Mouse (Mus musculus): ENCODE results near the gene Akr1b3. TPM values are rescaled to one million over a fixed set of nuclear protein-coding genes. Genes with fewer than 3 reads are reported as not detected.
A peak's percentile ranks its signal among the peaks of the same experiment; 100 is the strongest.
"Not testable (repeated sequence)": the region's sequence is repeated elsewhere in the genome, so short reads cannot be mapped to it uniquely, and the experiment has no call there.

Akr1b3 gene
- total RNA-seq (2021): 100 to 1,000 TPM; 140 to 194 TPM
- long read RNA-seq, experiment 1, transcript Akr1b3-201 (10 exons, 1,387 nt): major isoform, 55 of 55 reads
- long read RNA-seq, experiment 1, partial matches to known transcripts: 0 of 55 reads
- long read RNA-seq, experiment 1, other reads (novel, unspliced or antisense): 0 of 55 reads
- long read RNA-seq, experiment 2, transcript Akr1b3-201 (10 exons, 1,387 nt): major isoform, 84 of 87 reads
- long read RNA-seq, experiment 2, partial matches to known transcripts: 1 of 87 reads
- long read RNA-seq, experiment 2, other reads (novel, unspliced or antisense): 2 of 87 reads

DNA sequence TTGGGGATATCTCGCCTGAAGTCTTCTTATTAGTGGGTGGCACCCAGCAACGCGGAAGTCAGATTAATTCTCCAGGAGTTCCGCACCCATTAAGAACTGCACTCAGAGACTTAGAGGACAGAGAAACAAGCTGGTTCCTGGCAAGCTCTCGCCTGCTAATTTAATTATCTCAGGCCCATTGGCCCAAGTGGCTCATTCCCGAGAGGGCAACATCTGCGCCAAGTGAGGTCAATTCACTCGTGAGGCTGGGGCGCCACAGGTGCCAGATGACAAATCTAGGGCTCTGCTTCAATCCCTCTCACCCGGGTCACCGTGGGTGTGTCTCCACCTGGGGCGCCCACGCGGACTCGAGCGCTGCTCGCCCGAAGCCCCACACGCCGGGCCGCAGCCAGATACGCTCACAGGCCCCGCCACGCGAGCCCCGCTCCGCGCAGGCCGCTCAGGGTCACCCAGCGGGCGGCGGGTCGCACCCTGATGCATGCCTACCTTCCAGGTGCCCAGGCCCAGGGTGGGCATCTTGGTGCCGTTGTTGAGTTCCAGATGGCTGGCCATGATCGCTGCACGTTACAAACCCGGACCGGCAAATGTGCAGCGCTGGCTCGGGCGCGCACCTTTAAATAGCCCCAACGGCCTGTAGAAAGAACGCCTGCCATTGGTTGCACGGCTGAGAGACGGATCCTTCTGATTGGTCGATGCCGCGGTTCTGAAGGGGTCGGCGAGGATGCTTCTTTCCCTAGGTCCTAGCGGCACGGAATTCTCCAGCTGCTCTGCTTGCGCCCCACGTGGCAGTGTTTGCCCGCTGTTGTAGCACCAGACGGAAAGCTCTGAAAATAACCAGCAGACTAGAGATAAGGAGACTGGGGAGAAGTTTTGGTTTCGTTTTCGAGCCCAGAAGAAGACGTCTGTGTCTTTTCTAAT, at the start of gene Akr1b3:
Akr1b3 (minus strand) TSS at position 625 of the 918 bp plus-strand sequence.
- peak; percentile 41; the same call in 1 of the 2 replicates for TF ChIP-seq CTCF (IDR thresholded peaks at IDR 0.05)
- Histone ChIP-seq H3K27ac (peak within 1 kb of the TSS; percentile 94), H3K4me3 (peak within 1 kb of the TSS; percentile 89)
- peak; percentile 94 for DNase-seq
- intact Hi-C loops (cut with DNase I): no loop called here

DNA sequence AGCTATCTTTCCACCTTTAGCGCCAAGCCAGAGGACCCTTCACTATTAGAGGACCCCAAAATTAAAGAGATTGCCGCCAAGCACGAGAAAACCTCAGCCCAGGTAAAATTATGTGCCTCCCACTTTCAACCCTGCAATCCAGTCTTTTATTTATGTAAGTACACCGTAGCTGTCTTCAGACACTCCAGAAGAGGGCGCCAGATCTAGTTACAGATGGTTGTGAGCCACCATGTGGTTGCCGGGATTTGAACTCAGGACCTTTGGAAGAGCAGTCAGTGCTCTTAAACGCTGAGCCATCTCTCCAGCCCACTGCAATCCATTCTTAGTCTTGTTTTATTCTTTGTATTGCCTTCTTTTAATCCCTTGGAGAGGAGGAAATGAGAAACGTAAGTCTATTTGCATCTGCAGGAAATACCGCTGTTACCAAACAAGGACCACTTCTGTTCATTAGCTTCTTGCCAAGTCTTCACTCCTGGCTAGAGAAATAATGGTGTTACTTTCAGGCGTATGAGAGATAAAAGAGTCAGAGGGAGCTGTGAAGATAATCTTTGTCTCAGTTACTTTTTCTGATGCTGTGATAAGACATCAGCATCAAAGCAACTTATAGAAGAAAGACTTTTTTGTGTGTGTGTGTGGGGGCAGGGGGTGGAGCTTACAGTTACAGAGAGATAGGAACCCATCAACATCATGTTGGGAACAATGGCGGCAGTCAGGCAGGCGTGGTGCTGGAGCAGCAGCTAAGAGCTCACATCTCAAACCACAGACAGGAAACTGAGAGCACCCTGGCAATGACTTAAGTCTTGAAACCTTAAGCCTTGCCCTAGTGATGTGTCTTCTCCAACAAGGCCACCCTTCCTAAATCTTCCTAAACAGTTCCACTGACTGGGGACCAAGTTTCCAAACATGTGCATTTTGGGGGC, 47.2 kb upstream of the Akr1b3 start:
- Histone ChIP-seq H3K4me3 (no peak overlapping the region), H3K27ac (no peak overlapping the region)
- peak; percentile 23; the same call in 1 of the 2 replicates for TF ChIP-seq CTCF (IDR thresholded peaks at IDR 0.05)
- intact Hi-C loops (cut with DNase I): no loop called here
- no peak for DNase-seq

DNA sequence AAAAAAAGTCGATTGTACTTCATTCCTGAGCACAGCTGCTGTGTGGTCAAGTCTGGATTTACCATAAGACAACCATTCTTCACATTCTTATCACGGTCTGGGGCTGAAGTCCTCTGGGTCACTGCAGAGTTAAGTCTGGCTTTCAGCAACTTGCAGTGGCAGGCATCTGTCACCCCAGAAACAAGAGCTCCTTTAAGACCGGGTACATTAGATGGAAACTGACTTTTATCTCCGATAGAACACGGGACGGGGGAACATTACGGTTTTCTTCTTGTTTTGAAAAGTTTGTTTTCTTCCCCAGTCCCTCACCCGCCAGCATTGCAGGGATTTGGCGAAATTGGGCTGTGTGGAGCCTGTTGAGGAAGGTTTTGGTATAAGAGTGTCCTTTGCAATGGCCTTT, 38.6 kb upstream of the Akr1b3 start:
- intact Hi-C loops (cut with DNase I): no loop called here
- Histone ChIP-seq H3K4me3 (no peak overlapping the region), H3K27ac (no peak overlapping the region)
- no peak for DNase-seq
- no peak for TF ChIP-seq CTCF (IDR thresholded peaks at IDR 0.05)

DNA sequence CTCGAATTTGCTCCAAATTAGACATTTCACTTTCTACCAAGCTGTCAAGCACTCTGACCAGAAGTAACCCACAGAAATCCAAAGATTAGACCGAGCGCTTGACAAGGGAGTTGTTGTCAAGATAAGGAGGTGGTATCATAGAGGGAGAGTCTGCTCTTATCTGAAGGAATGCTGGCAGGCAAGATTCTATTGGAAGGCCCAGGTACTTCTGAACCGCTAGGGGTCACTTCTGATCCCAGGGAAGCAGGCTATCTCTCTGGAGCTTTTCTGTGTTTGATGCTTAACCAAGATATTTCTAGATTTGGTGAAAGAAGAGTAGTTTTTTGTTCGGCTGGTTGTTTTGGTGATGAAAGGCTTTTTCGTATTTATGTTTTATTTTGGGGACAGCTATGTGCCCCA, 38.1 kb upstream of the Akr1b3 start:
- intact Hi-C loops (cut with DNase I): no loop called here
- Histone ChIP-seq H3K4me3 (no peak overlapping the region), H3K27ac (no peak overlapping the region; the same call in 1 of the 2 replicates)
- no peak for TF ChIP-seq CTCF (IDR thresholded peaks at IDR 0.05)
- DNase-seq: no peak

DNA sequence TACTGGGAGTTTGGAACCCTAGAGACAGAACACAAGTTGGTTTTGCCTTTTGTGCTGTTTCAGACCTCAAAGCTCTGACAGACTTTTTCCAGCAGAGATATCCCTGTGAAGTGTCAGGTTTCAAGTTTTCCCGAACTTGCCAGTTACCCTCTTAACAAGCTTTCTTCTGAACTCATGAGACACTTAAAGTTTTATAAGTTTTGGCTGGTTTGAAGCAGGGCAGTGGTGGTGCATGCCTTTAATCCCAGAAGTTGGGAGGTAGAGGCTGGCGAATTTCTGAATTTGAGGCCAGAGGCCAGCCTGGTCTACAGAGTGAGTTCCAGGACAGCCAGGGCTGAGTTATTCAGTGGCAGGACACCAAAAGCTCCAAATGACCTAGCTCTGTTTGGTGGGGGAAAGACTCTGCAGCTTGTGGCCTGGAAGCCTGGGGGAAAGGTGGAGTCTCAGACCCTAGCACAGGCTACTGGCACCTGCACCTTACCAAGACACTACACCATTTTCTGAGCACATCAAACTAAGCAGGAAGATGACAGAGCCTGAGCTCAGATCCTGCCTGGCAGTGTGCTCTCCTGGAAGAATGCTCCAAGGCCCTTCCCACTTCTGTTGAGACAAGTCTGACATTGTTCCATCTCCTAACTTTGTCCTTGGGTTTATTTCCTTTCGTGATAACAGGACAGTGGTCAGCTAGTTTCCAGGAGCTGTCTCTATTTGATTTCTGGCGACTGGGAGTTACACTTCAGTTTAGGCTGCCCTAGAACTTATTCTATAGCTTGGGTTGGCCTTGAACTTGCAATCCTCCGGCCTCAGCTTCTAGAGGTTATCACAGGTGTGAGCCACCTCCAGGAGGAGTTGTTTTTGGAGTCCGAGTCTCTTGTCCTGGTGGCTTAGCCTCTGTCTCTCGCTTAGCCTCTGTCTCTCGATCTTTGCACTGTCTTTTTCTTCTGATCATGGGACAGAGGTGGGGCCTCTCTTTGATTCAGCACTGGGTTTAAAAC, 37.4 kb upstream of the Akr1b3 start:
- Histone ChIP-seq H3K4me3 (peak overlapping the region; percentile 63), H3K27ac (peak overlapping the region; percentile 69)
- intact Hi-C loops (cut with DNase I): no loop called here
- no peak for DNase-seq
- TF ChIP-seq CTCF (IDR thresholded peaks at IDR 0.05): no peak

DNA sequence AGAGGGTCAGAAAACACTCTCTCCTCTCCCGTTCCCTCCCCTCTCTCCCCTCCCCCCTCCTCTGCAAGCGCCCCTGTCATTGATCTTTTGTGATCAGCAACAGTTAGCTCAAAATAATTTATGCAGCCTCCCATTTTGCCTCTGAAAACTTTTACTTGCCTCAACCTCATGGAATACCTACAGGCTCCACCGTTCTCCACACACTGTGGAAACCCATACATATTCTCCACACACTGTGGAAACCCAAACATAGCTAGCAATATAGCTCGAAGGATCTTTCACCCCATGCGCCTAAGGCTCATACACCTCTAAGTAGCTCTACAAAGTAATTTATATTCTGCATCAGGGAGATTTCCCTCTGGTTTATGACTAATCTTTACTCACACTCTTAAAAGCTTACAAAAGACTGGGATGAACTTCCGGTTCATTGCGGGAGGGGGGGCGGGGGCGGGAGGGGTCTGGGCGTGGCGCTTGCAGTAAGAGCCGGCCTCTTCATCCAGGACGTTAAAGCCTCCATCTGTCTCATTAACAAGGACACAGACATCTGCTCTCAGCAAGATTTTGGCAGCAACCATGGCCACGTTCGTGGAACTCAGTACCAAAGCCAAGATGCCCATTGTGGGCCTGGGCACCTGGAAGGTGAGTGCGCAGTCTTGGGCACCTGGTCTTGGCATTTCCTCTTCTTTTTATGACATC, 36.5 kb upstream of the Akr1b3 start, which contains the start of gene Akr1b8:
Akr1b8 (plus strand) TSS at position 462 of the 696 bp plus-strand sequence.
- intact Hi-C loops (cut with DNase I): no loop called here
- TF ChIP-seq CTCF (IDR thresholded peaks at IDR 0.05): no peak
- Histone ChIP-seq H3K27ac (peak within 1 kb of the TSS; percentile 69), H3K4me3 (peak within 1 kb of the TSS; percentile 63)
- peak; percentile 27 for DNase-seq

DNA sequence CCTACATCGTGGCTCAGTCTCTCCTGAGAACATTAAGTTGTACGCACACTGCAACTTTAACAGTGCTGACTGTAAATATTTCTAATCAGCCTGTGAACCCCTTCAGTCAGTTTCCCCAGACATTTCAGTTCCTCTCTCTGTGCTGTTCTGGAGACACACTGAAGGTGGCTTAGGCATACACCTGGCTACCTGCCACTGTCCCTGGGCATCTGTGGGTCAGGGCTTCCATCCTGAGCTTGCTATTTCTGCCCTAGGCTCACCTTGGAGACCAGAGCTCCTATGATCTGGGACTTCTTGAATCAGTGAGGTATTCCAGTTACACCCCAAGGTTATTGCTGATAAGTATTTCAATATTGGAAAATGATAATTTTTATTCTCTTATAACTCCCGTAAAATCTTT, 35.1 kb upstream of the Akr1b3 start:
- intact Hi-C loops (cut with DNase I): no loop called here
- Histone ChIP-seq H3K4me3 (no peak overlapping the region), H3K27ac (no peak overlapping the region)
- no peak for TF ChIP-seq CTCF (IDR thresholded peaks at IDR 0.05)
- no peak for DNase-seq

DNA sequence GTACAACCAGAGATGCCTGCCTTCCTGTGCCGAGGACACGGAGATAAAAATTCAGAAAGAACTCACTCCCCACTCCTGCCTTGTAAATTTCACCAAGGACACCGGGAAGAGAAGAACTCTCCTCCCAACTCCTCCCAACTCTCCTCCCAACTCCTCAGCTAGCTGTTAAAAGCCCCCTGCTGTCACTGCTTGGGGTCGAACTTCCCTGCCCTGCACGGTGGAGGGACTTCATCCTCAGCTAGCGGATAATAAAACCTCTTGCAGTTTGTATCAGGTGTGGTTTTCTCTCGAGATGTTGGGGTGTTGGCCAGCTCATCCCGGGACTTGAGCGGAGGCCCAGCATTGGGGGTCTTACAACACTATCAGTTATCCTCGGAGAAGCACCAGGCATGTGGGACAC, 34.2 kb upstream of the Akr1b3 start:
- H3K27ac ChIP-seq; DNase-seq; intact Hi-C loops (cut with DNase I); H3K4me3 ChIP-seq: not testable (repeated sequence)

DNA sequence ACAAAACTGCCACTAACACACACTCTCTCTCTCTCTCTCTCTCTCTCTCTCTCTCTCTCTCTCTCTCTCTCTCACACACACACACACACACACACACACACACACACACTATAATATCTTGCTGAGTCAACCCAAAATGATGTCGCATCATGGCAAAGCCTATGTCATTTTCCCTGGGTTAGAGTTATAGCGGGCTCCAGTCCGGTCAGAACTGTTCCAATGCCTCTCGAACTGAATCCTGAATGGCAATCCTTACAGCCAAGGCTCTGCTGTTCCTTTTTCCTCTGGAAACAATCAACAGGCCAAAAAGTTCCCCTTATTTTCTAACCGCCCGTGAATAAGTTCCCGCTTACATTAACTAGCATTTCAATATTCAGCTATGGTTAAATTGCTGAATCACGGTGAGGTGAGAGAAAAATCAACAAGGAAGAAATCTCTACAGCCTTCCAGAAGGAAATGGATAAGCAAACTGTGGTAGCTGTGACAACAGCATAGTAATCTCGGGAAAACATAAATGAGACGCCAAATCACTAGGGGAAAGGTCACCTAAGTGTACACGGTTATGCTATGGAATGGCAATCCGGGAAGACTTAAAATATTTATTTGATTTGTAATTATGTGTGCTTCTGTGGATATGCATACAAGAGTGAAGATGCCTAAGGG, 32.9 kb upstream of the Akr1b3 start:
- Histone ChIP-seq H3K27ac (no peak overlapping the region), H3K4me3 (no peak overlapping the region)
- no peak for DNase-seq
- no peak for TF ChIP-seq CTCF (IDR thresholded peaks at IDR 0.05)
- intact Hi-C loops (cut with DNase I): no loop called here
